Mouse (Mus musculus) cerebellum, adult 18-20 months (tissue): ENCODE measurements around the gene Cdk10.
A peak's percentile ranks its signal among the peaks of the same experiment; 100 is the strongest.
"Not testable (repeated sequence)": the region's sequence is repeated elsewhere in the genome, so short reads cannot be mapped to it uniquely, and the experiment has no call there.

Source experiments
- DNase-seq, 2 experiments: peaks; one replicate each; pipeline ENCODE4 v3.0.0; 2021

Cdk10 gene

DNA sequence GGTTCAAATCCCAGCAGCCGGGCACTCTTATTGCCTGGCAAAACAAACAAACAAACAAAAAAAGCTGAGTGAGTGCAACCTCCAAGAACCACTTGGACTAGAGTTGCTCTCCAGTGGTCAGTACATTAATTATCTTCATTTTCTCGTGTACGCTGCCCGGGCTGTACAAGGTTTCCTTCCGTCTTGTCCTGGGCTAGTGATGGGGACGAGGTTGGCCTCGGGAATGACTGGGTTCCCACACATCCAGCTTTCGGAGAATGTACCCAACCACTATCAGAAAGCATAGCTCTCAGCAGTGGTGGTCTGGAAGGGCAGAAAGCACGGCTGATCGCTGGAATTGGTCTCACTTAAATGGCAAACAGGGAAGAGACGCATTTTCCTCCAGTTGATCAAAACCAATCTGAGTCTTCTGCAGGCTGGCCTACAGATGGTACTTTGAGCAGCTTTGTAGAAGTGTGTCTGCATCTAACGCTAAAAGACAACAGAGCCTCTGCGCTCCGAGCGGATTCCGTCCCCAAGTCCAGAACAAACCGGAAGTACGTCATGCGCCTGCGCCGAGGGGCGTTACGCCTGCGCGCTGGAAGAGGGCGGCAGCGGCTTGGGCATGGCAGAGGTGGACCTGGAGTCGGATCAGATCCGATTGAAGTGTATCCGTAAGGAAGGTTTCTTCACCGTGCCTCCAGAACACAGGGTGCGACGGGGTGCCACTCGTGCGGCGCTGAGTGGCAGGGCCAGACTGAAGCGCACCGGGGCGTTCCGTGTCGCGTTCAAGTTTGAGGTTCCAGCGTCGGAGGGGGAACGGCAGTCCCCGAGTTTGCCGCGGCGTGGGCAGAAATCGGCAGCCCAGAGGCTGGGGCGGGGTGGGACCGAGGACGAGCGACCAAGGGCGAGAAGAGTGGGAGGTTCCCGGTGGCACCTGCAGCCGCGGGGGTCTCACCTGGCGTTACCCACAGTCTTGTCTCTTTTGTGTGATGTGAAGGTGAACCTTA lies at the start of gene Cdk10:
Gene Cdk10 (plus strand): TSS at position 565 of the 989 bp plus-strand sequence.
- DNase-seq = peak; percentile 95 to 97

DNA sequence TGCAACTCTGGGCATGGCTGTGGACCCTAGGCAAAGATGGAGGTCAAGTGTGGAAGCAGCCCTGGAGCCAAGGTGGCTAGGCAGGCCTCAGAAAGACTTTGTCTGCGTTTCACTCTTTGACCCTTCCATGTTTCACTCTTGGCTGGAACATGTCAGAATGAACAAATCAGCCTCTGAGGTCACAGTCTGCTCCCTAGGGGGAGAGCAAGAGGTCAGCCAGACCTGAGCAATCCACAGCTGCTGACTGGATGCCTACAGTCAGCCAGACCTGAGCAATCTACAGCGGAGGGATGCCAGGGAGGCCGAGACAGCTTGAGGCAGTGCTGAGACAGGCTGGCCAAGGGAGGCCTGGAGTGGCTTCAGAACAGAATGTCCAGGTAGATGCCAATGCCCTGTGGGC lies 43.3 kb upstream of the Cdk10 start:
- DNase-seq = no peak

DNA sequence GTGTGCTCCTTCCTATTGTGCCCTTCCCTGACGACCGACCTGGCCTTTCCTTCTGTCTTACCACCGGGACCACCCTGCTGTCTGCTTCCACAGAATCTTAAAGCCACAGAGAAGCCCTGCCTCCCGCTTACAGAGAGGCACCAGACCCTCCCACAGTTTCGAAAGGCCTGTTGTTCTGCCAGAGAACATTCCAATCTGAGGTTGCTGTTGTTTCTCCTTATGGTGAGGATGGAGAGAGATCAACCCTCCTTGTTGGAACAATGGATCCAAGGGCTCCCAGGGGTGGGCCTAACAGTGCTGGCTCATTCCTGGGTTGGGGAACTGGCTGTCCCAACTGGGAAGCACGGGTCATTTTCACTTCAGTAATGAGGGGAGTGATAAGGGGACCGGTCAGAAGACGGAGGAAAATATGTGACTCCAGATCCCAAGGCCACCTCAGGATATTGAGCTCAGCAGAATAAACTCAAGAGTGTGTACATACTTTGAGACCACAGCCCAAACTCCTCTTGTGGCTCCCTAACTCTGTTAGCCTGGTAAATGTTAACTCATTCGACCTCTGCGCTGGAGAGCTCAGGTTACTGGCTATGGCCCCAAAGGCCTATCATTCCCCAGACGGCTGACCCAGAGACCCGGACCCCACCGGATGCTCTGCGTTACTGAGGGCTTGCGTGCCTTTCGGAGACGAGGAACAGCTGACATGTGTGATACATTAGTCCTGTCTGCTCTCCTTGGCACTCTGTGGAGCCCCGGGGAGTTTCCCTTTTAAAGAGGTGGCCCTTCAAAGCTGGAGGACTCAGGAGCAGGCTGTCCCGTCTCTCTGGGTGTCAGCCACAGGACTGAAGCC lies 38.9 kb upstream of the Cdk10 start, which contains the start of gene Dpep1:
Gene Dpep1 (plus strand): TSS at position 677 of the 844 bp plus-strand sequence.
- no peak for DNase-seq

DNA sequence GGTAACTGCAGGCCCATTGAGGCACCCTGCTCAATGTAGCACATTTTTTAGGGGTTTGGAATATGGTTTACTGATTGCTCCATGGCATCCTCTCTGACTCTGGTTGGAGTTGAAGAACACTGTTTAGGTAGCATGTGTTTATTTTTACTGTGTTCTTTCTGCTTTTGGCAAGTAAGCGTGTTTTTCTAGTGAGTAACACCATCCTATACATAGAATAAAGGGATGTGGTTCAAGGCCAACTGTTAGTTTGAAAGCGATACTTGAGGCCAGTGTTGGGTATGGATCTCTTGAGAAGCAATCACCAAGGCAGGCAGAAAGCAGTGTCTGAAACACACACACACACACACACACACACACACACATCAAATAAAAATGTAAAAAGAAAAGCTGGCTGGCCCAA lies 36.6 kb upstream of the Cdk10 start:
- no peak for DNase-seq

DNA sequence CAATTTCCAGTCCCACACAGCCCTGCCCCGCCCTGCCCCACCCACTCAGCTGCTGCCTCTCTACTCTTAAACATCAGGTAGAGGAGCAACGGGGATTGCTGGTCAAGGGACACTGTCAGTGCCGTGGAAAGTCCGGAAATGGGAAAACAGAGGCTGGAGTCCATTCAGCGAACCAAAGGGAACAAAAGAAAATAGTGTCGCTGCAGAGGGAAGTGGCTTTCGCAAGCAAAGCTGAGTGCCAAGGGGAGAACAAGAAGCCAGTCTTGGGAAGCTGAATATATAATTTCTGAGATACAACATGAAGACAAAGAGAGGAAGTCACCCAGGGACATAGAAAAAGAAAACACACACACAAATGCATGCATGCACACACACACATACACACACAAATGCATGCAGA lies 35.8 kb upstream of the Cdk10 start:
- no peak for DNase-seq

DNA sequence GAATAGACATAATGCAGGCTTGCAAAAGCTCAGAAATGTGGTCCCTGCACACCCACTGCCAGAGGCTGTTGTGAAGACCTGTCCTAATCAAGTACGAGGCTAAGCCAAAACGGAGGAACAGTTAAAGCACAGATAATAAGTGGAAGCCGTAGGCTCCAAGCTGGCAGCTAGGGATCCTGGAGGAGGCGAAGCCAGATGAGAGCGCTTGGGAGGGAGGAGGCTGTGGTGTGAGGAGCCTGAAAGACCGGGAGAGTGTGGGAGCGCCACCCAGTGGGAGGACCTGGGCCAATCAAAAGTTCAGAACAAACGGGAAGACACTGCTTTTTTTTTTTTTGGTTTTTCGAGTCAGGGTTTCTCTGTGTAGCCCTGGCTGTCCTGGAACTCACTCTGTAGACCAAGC lies 34.0 kb upstream of the Cdk10 start:
- DNase-seq = peak; percentile 61 to 63

DNA sequence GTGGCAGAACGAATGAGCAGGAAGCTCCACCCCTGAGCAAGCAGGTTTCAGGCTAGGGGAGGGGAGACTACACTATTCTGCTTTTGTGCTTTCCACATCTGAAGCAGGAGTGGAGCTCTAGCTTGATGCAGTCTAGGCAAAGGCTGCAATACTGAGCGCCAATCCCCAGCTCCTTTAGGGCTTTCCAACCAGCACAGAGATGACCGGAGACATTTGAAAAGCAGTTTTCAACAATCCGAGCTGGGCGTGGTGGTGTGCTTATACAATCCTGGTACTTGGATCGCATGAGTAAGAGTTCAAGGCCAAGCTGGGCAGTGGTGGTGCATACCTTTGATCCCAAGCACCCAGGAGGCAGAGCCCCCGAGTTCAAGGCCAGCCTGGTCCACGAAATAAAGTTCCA lies 32.7 kb upstream of the Cdk10 start:
- DNase-seq = no peak

DNA sequence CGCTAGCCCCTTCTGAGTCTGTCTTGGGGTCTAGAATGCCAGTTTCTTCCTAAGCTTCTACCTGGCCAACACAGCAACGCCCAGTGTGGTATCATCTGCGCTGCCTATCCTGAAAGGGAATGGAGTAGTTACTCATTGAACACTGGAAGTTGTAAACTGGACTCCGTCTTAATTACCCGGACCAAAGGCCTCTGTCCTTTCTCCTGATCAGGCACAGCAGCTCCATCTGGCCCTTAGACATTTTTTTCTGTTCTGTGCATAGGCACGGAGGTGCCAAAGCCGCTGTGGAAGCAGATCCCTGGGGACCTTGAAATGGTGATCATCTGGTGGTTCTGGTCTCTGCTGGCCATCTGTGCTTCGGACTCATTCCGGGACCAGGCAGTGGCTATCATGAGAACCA lies 30.9 kb upstream of the Cdk10 start:
- no peak for DNase-seq

DNA sequence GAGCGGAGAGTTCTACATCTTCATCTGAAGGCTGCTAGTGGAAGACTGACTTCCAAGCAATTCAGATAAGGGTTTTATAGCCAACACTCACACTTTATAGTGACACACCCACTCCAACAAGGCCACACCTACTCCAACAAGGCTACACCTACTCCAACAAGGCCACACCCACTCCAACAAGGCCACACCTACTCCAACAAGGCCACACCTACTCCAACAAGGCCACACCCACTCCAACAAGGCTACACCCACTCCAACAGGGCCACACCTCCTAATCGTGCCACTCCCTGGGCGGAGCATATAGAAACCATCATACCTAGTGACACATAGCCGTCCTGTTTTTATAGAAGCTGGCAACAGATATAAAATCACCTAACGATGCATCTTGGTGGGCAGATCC lies 27.6 kb upstream of the Cdk10 start:
- not testable (repeated sequence) for DNase-seq

DNA sequence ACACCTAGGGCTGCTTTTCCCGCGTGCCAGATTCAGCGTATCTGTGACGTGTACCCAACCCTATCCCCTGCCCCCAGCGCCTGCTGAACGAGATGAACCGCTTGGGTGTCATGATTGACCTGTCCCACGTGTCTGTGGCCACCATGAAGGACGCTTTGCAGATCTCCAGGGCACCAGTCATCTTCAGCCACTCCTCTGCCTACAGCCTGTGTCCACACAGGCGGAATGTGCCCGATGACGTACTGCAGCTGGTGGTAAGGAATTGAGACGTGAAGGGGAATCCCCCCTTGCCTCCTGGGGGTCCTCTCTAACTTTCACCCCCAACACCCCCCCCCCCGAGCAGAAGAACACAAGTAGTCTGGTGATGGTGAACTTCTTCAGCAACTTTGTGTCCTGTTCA lies 24.8 kb upstream of the Cdk10 start:
- no peak for DNase-seq

DNA sequence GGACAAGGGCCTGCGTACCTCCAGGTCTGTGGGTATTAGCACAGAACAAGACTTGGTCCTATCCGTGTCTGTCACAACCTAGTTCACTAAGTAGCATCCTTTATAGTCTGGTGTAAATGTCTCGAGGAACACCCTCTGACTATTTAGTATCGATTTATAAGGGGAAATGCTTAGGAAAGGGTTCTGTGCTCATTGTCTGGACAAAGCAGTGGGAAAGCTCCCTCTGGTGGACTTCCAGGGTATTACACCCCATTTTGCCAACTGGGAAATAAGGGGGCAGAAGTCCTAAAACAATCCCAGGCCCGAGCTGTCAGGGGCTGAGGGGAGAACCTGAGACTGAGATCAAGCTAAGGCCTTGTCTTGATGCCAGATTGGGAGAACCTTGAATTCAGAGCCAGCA lies 22.4 kb upstream of the Cdk10 start:
- DNase-seq = peak; percentile 72 to 79

DNA sequence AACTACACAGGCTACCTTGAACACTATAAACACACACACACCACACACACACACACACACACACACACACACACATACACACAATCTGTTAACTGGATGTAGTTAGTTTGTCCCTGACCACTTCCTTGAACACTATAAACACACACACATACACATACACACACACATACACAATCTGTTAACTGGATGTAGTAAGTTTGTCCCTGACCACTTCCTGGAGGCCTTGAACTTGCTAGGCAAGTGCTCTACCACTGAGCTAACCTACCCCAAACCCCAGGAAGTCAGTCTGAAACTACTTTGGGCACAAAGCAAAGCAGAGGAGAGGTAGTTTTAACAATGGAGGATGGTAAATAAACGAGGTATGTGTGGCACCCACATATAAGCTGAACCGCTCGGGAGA lies 21.1 kb upstream of the Cdk10 start:
- DNase-seq = no peak

DNA sequence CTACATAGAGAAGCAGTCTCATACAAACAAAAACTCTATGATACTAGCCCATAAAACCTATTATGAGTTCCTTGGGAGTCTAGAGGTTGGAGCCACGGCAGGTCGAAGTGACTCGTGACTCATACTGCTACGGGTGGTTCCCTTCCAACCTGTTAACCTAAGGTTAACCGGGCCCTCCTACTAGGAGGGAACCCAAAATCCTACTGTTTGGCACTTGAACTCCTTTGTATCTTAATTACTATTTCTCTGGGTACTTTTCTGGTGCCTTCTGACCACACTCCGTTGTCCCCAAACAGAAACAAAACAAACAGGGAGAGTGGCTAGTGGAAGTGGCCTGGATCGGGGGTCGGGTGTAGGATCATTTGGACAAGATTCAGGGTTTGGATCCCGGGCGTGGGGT lies 12.8 kb upstream of the Cdk10 start:
- no peak for DNase-seq

DNA sequence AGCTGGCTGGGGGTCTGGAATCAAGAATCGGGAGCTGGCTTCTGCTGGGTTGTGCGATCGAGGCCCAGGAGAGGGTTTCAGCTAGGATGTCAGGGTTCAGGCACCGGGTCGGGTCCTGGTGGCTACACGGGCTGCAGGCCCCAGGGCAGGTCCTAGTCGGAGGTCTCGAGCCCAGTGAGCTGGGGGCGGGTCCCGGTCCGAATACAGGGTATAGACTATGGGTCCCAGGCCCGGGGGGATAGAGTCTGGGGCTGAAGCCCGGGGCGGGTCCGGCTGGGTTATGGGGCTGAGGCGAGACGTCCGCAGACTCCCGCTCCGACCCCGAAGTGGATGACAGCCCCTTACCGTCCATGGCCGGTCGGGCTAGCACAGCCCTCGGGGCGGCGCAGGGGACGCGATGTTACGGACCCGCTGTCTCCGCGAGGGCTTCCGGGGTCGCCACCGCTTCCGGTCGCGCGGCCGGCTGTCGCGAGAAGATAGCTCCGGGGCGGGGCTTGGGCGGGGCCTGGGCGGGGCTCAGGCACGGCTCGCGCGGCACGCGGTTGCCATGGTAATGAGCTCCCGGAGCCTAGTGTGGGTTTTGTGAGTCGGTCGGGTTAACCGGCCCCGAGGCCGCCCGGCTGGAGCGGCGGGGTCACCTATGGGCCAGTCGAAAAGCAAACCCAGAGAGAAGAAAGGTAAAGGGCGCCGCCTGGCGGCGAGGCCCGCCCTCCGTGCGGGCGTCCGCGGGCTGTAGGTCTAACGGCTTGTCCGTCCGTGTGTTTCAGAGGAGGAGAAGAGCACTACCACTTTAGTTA lies 12.1 kb upstream of the Cdk10 start, which contains the start of the genes Chmp1a and Spata33:
Gene Chmp1a (minus strand): TSS at position 443 of the 797 bp plus-strand sequence.
Gene Spata33 (plus strand): TSS at position 512 of the 797 bp plus-strand sequence.
- DNase-seq = peak; percentile 85 to 88

DNA sequence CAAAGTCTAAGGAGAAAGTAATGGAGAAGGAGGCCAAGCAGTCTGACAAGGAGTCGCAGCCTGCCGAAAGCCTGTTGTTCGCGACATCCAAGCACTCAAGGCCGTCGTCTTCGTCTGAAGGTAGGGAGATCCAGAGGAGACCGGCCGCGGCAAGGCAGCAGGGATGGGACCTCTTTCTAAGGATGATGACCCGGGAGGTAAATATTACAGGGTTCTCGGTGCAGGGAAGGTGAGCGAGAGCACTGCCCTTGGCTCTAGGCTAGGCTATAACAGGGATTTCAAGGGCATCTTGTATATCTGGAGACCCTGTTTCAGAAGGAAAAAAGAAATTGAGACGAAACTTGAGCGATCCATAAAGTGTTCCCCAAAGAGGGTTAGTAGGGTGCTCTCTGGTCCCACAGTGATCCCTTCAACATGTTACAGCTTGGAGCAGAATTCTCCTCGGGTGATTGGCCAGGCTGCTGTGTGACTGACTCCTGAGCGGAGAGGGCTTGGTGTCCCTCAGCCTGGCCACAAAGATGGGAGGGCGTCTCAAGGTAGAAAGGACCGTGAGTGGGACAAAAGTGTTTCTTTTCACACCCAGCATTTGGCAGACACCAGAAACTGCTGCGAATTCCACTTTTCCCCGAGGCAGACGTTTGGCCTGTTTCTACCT lies 11.4 kb upstream of the Cdk10 start:
- DNase-seq = no peak

DNA sequence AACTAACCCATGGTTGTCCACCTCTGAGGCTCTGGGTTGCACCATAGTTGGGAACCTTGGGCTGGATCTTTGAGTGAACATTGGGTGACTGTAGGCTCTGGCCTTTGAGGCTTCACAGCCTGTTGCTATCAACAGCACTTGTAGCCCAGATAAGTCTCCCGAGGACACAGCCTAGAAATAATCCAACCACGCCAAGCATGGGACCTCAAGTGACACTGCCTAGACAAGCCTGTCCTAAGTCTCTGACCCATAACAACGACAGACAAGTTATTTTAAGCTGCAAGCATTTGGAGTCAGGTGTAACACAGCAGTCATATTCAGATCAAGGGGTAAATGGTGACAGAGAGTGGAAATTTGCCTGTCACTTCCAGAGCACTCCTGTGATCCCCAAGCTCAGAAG lies 9.2 kb upstream of the Cdk10 start:
- DNase-seq = no peak

DNA sequence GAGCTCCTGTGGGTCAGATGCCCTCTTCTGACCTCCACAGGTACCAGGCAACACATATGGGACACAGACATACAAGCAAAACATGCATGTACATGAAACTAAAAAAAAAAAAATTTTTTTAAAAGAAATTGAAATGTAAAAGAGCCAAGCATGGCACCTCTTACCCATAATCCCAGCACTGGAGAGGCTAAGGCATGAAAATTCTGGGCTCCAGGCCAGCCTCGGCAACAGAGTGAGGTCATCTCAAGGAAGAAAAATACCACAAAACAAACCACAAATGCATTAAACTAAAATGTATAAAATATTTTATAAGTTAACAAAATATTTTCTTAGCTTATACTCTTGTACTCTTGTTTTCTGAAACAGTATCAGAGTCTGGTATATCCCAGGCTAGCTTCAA lies 3.7 kb upstream of the Cdk10 start:
- no peak for DNase-seq

DNA sequence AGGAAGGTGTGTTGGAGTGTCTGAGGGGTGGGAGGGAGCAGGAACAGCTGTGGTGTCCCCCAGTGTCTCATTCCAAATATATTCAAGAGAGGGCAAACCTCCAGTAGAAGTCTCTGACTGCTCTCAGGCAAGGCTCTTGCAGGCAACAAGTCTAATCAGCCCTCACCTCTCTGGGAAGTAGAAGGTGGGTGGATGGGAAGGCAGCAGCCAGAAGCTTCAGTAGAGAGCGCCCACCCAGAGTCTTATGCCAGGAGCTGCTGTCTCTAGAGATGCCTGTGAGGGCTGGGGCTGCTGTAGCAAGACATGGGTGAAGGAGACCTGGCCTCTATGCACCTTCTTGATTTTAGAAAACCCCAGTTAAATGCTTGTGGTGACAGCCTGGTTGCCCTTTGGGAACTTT lies 3.8 kb downstream of the Cdk10 start:
- DNase-seq = no peak

DNA sequence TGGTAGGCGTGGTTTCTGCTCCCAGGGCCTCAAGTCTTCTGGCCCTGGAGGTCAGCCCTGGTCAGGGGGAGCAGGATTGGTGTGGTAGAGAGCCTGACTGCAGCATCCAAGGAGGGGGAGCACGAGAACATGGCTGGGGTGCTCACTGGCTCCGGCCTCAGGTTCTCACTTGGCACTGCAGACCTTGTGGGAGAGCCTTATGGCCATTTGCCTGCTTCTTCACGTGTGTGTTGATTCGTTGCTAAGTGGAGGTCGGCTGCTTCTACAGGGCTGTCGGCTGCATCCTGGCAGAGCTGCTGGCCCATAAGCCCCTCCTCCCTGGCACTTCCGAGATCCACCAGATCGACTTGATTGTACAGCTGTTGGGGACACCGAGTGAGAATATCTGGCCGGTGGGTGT lies 5.7 kb downstream of the Cdk10 start:
- not testable (repeated sequence) for DNase-seq

DNA sequence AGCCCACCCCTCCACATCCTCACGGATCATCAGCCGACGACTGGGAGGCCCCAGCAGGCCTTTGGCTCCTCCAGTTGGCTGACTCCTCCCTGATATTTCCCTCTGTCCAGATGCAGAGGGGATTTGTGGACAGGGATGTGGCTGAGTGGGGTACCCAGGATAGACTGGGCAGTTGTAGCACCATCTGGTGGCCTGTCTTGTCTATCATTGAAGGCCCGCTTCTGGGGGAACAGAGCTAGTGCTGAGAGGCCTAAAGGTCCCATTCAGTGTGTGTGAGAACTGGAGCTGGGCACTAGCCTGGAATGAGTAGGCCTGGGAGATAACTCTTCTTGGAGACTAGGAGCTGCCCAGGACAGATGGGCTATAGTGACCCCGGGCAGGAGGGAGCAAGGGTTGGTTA lies 7.1 kb downstream of the Cdk10 start:
- DNase-seq = no peak

DNA sequence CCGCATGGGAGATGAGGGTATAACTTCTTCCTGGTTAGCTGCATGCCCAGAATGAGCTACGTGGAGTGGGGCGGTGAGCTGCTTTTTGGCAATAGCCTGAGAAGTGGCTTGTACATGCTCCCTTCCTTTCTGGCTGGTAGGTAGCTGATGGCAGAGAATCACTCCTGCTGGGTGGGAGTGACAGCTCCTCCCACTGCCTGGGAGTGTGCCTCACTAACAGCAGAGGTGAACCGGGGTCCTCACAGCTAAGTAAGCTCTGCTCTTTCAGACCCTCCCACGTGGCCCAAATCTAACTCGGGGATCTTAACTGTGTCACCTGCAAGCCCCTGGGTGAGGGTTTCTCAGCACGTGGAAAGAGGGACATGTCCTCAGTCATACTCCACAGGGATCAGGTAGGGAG lies 7.9 kb downstream of the Cdk10 start:
- no peak for DNase-seq

DNA sequence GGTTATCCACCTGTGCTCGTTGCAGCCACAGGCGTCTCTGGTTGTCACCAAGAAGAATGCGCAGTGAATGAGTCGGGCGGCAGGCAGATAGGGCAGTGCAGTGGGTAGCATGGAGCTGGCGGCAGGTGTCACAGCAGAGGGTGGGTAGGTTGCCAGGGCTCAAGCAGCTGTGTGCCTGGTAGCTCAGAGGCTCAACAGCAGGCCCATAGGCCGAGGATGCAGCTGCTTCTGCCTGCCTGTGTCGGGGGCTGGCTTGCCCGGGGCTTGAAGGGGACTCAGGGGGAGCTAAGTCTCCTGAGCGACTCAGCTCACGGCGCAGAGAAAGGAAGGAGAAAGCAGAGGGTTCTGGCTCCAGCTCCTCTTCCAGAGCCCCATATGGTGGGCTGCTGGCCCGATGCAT lies 8.7 kb downstream of the Cdk10 start:
- DNase-seq = no peak
